Mouse (Mus musculus) spleen, postnatal 4 days (tissue): ENCODE measurements at regions not wholly inside any gene's neighbourhood (a gene's known extent, or its start where the extent isn't known, plus 50 kb on each side); places are given as distances from the start of the nearest gene placed in this dataset.

Source experiments
- DNase-seq, 2 experiments: peaks; one replicate each; pipeline ENCODE4 v3.0.0; 2022; ENCODE audit warnings: low spot score in 2 of 2

- DNase-seq: no peak
These were observed 134.9 kb downstream of the Gm4791 start for GRCm38 (mm10) chr9:47133454-47133853.

GRCm38 (mm10) chr9:47133873-47134272 lies 135.3 kb downstream of the Gm4791 start:
- peak in 1 of 2 experiments; percentile 22 for DNase-seq

- no peak for DNase-seq
These were observed 135.9 kb downstream of the Gm4791 start for GRCm38 (mm10) chr9:47134479-47134878.

- no peak for DNase-seq
These were observed 138.1 kb downstream of the Gm4791 start for GRCm38 (mm10) chr9:47136641-47137040.

- no peak for DNase-seq
These were observed 154.9 kb downstream of the Gm4791 start for GRCm38 (mm10) chr9:47153471-47153870.

- DNase-seq: no peak
These were observed 167.1 kb downstream of the Gm4791 start for GRCm38 (mm10) chr9:47165480-47166131.

- no peak for DNase-seq
These were observed 169.2 kb downstream of the Gm4791 start for GRCm38 (mm10) chr9:47167681-47168240.

- no peak for DNase-seq
These were observed 177.5 kb downstream of the Gm4791 start for GRCm38 (mm10) chr9:47176044-47176443.

- DNase-seq: no peak
These were observed 219.6 kb downstream of the Gm4791 start for GRCm38 (mm10) chr9:47218101-47218500.

GRCm38 (mm10) chr9:47223536-47223935 lies 225.0 kb downstream of the Gm4791 start:
- DNase-seq: no peak

- DNase-seq: no peak
These were observed 225.7 kb downstream of the Gm4791 start for GRCm38 (mm10) chr9:47224249-47224648.

GRCm38 (mm10) chr9:47226476-47227271 lies 228.1 kb downstream of the Gm4791 start:
- no peak for DNase-seq

- no peak for DNase-seq
These were observed 228.8 kb downstream of the Gm4791 start for GRCm38 (mm10) chr9:47227298-47227697.

- DNase-seq: no peak
These were observed 230.2 kb downstream of the Gm4791 start for GRCm38 (mm10) chr9:47228736-47229135.

GRCm38 (mm10) chr9:47229296-47229695 lies 230.8 kb downstream of the Gm4791 start:
- no peak for DNase-seq

GRCm38 (mm10) chr9:47240950-47241349 lies 242.4 kb downstream of the Gm4791 start:
- no peak for DNase-seq

- no peak for DNase-seq
These were observed 243.5 kb downstream of the Gm4791 start for GRCm38 (mm10) chr9:47242051-47242450.

- DNase-seq: no peak
These were observed 244.0 kb downstream of the Gm4791 start for GRCm38 (mm10) chr9:47242526-47242925.

- DNase-seq: no peak
These were observed 250.5 kb downstream of the Gm4791 start for GRCm38 (mm10) chr9:47249029-47249428.

- DNase-seq: no peak
These were observed 252.6 kb downstream of the Gm4791 start for GRCm38 (mm10) chr9:47251160-47251559.

- DNase-seq: no peak
These were observed 255.5 kb downstream of the Gm4791 start for GRCm38 (mm10) chr9:47253836-47254657.

GRCm38 (mm10) chr9:47265946-47266490 lies 264.0 kb upstream of the Cadm1 start:
- DNase-seq: no peak
